Mouse (Mus musculus): ENCODE measurements around the gene Adamts15. TPM values are rescaled to one million over a fixed set of nuclear protein-coding genes. Genes with fewer than 3 reads are reported as not detected.

Adamts15 gene
- polyA plus RNA-seq, 1 experiment from 2014 or later = 1.9 TPM

DNA sequence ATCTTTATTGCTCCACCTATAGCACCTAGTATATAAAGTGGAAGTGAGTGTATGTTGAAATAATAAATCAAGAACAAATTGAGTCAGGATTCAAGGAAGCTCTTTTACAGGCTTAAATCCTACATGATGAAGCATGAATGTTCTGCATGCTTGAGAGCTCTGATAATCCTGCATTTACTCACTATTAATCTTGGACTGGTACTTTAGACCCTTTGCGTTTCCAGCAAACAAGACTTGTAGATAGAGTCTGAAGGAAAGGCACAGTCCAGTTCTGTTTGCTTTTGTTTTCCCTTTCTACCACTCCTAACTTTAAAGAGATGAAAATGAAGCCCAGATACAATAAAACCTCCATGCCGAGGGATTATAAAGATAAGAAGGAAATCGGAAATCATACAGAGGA lies 45.7 kb downstream of the Adamts15 start:
- Histone ChIP-seq H3K27ac (replicated peaks) (no peak overlapping the region), H3K4me1 (replicated peaks; ENCODE audit: control insufficient read depth, insufficient read depth) (no peaks in the 10 kb centered on the region), H3K9me3 (ENCODE audit: control insufficient read depth, low read length) (no peaks in the 10 kb centered on the region), H3K36me3 (ENCODE audit: control insufficient read depth, insufficient read depth, low read length) (no peaks in the 10 kb centered on the region), H3K9ac (ENCODE audit: low read length) (no peak overlapping the region), H3K4me2 (replicated peaks; ENCODE audit: low read depth) (no peak overlapping the region), H3K27me3 (ENCODE audit: control insufficient read depth, insufficient read depth, low read length) (no peaks in the 10 kb centered on the region), H3K4me3 (ENCODE audit: low read depth, low read length) (no peak overlapping the region)
- ATAC-seq (ENCODE audit: low FRiP score, low TSS enrichment) = peak; percentile 68; the same call in 1 of the 2 replicates
- TF ChIP-seq CTCF (IDR thresholded peaks at IDR 0.05; ENCODE audit: low read depth) (no peak), EP300 (optimal IDR thresholded peaks at IDR 0.05) (no peak)
- no peak for DNase-seq (ENCODE audit: low spot score)
- WGBS = 36% methylated on average over 3 of the region's 3 CpGs

- Histone ChIP-seq H3K27me3 (ENCODE audit: control insufficient read depth, insufficient read depth, low read length) (no peaks in the 10 kb centered on the region), H3K9me3 (ENCODE audit: control insufficient read depth, low read length) (no peaks in the 10 kb centered on the region), H3K9ac (ENCODE audit: low read length) (no peak overlapping the region), H3K4me2 (replicated peaks; ENCODE audit: low read depth) (no peak overlapping the region), H3K4me3 (ENCODE audit: low read depth, low read length) (no peak overlapping the region), H3K4me1 (replicated peaks; ENCODE audit: control insufficient read depth, insufficient read depth) (no peaks in the 10 kb centered on the region), H3K36me3 (ENCODE audit: control insufficient read depth, insufficient read depth, low read length) (no peaks in the 10 kb centered on the region), H3K27ac (replicated peaks) (peak overlapping the region; percentile 69)
- DNase-seq (ENCODE audit: low spot score) (peak; percentile 56), ATAC-seq (ENCODE audit: low FRiP score, low TSS enrichment) (peak; percentile 88)
- 76% methylated on average over 2 of the region's 2 CpGs for WGBS
- TF ChIP-seq CTCF (IDR thresholded peaks at IDR 0.05; ENCODE audit: low read depth) = no peak
- TF ChIP-seq EP300 (optimal IDR thresholded peaks at IDR 0.05) = no peak
Observed at GRCm38 (mm10) chr9:30855837-30856236, 66.4 kb downstream of the Adamts15 start.

- DNase-seq (ENCODE audit: low spot score) (no peak), ATAC-seq (ENCODE audit: low FRiP score, low TSS enrichment) (no peak)
- no peaks in the 10 kb centered on the region for H3K27me3 ChIP-seq (ENCODE audit: control insufficient read depth, insufficient read depth, low read length)
- no peak overlapping the region for H3K4me2 ChIP-seq (replicated peaks; ENCODE audit: low read depth)
- H3K4me3 ChIP-seq (ENCODE audit: low read depth, low read length) = no peak overlapping the region
- H3K36me3 ChIP-seq (ENCODE audit: control insufficient read depth, insufficient read depth, low read length) = no peaks in the 10 kb centered on the region
- H3K9me3 ChIP-seq (ENCODE audit: control insufficient read depth, low read length) = no peaks in the 10 kb centered on the region
- no peak overlapping the region for H3K27ac ChIP-seq (replicated peaks)
- 97% methylated on average over 2 of the region's 2 CpGs for WGBS
- no peak for TF ChIP-seq CTCF (IDR thresholded peaks at IDR 0.05; ENCODE audit: low read depth)
- no peak for TF ChIP-seq EP300 (optimal IDR thresholded peaks at IDR 0.05)
- no peaks in the 10 kb centered on the region for H3K4me1 ChIP-seq (replicated peaks; ENCODE audit: control insufficient read depth, insufficient read depth)
- H3K9ac ChIP-seq (ENCODE audit: low read length) = no peak overlapping the region
Observed at GRCm38 (mm10) chr9:30851841-30852240, 70.4 kb downstream of the Adamts15 start.

- no peak overlapping the region for H3K27ac ChIP-seq (replicated peaks)
- ATAC-seq (ENCODE audit: low FRiP score, low TSS enrichment) (peak; percentile 55), DNase-seq (ENCODE audit: low spot score) (no peak)
- no peak overlapping the region for H3K4me3 ChIP-seq (ENCODE audit: low read depth, low read length)
- H3K4me2 ChIP-seq (replicated peaks; ENCODE audit: low read depth) = no peak overlapping the region
- TF ChIP-seq EP300 (optimal IDR thresholded peaks at IDR 0.05) (no peak), CTCF (IDR thresholded peaks at IDR 0.05; ENCODE audit: low read depth) (no peak)
- H3K9ac ChIP-seq (ENCODE audit: low read length) = no peak overlapping the region
- H3K4me1 ChIP-seq (replicated peaks; ENCODE audit: control insufficient read depth, insufficient read depth) = no peaks in the 10 kb centered on the region
- H3K27me3 ChIP-seq (ENCODE audit: control insufficient read depth, insufficient read depth, low read length) = no peaks in the 10 kb centered on the region
- 78% methylated on average over 4 of the region's 4 CpGs for WGBS
- no peaks in the 10 kb centered on the region for H3K36me3 ChIP-seq (ENCODE audit: control insufficient read depth, insufficient read depth, low read length)
- no peaks in the 10 kb centered on the region for H3K9me3 ChIP-seq (ENCODE audit: control insufficient read depth, low read length)
Observed at GRCm38 (mm10) chr9:30849951-30850350, 72.3 kb downstream of the Adamts15 start.

GRCm38 (mm10) chr9:30849444-30849843 lies 72.8 kb downstream of the Adamts15 start:
- no peaks in the 10 kb centered on the region for H3K36me3 ChIP-seq (ENCODE audit: control insufficient read depth, insufficient read depth, low read length)
- no peaks in the 10 kb centered on the region for H3K4me1 ChIP-seq (replicated peaks; ENCODE audit: control insufficient read depth, insufficient read depth)
- 62% methylated on average over 8 of the region's 8 CpGs for WGBS
- ATAC-seq (ENCODE audit: low FRiP score, low TSS enrichment) (peak; percentile 84; the same call in 1 of the 2 replicates), DNase-seq (ENCODE audit: low spot score) (peak; percentile 35)
- H3K4me2 ChIP-seq (replicated peaks; ENCODE audit: low read depth) = no peak overlapping the region
- no peak overlapping the region for H3K9ac ChIP-seq (ENCODE audit: low read length)
- H3K27me3 ChIP-seq (ENCODE audit: control insufficient read depth, insufficient read depth, low read length) = no peaks in the 10 kb centered on the region
- no peaks in the 10 kb centered on the region for H3K9me3 ChIP-seq (ENCODE audit: control insufficient read depth, low read length)
- H3K4me3 ChIP-seq (ENCODE audit: low read depth, low read length) = no peak overlapping the region
- TF ChIP-seq CTCF (IDR thresholded peaks at IDR 0.05; ENCODE audit: low read depth) (no peak), EP300 (optimal IDR thresholded peaks at IDR 0.05) (no peak)
- no peak overlapping the region for H3K27ac ChIP-seq (replicated peaks)

Other genes starting within 250 kb of the Adamts15 start
- gene Adamts8, start 20.1 kb upstream of the Adamts15 start, polyA plus RNA-seq (2015; fragmentation: Nextera tagmentation; extraction: Ambion mirVana) = 7.8 and 8.8 TPM in 2 replicates
- 6.5 and 8.2 TPM in 2 replicates for gene Zbtb44, start 108.2 kb upstream of the Adamts15 start, polyA plus RNA-seq (2015; fragmentation: Nextera tagmentation; extraction: Ambion mirVana)
- gene St14, start 209.4 kb upstream of the Adamts15 start, polyA plus RNA-seq (2015; fragmentation: Nextera tagmentation; extraction: Ambion mirVana) = 60.4 and 61.6 TPM in 2 replicates

Data from stomach, postnatal 0 days (tissue).